Mouse (Mus musculus): ENCODE results near the gene Fam229a.
"Not testable (repeated sequence)": the region's sequence is repeated elsewhere in the genome, so short reads cannot be mapped to it uniquely, and the experiment has no call there.

Gene Fam229a

GRCm38 (mm10) chr4:129490972-129491880, at the start of gene Fam229a, which contains the start of gene Tssk3:
Gene Fam229a, plus strand, starts transcription at chr4:129491190.
Gene Tssk3, minus strand, starts transcription at chr4:129491022.
- CTCF ChIA-PET, result interaction anchor here (0.5 kb wide), 1 partner anchor 186 kb away, joined by 10 read pairs; no protein-coding TSS in a partner anchor

GRCm38 (mm10) chr4:129447360-129447759, 43.6 kb upstream of the Fam229a start:
- CTCF ChIA-PET, result no interaction called here

- CTCF ChIA-PET, result no interaction called here
These were observed 43.0 kb upstream of the Fam229a start for GRCm38 (mm10) chr4:129447778-129448563.

- CTCF ChIA-PET, result no interaction called here
These were observed 42.3 kb upstream of the Fam229a start for GRCm38 (mm10) chr4:129448713-129449112.

- CTCF ChIA-PET, result no interaction called here
These were observed 40.1 kb upstream of the Fam229a start for GRCm38 (mm10) chr4:129450851-129451250.

GRCm38 (mm10) chr4:129451471-129452169, 39.4 kb upstream of the Fam229a start:
- CTCF ChIA-PET, result interaction anchor here (0.7 kb wide), 1 partner anchor 101 kb away, joined by 4 read pairs; no protein-coding TSS in a partner anchor

- CTCF ChIA-PET, result interaction anchor here (0.9 to 1.1 kb wide), 2 partner anchors 32 to 106 kb away, joined by 3 read pairs; no protein-coding TSS in a partner anchor
These were observed 35.7 kb upstream of the Fam229a start for GRCm38 (mm10) chr4:129455265-129455664.

GRCm38 (mm10) chr4:129456126-129456525, 34.9 kb upstream of the Fam229a start:
- CTCF ChIA-PET, result no interaction called here

GRCm38 (mm10) chr4:129457311-129457710, 33.7 kb upstream of the Fam229a start:
- CTCF ChIA-PET, result not testable (repeated sequence)

GRCm38 (mm10) chr4:129459726-129460125, 31.3 kb upstream of the Fam229a start:
- CTCF ChIA-PET, result no interaction called here

GRCm38 (mm10) chr4:129460827-129461182, 30.2 kb upstream of the Fam229a start:
- CTCF ChIA-PET, result interaction anchor here (0.5 to 1.9 kb wide), 3 partner anchors 8 to 165 kb away, joined by 3 to 16 read pairs (median 5); no protein-coding TSS in a partner anchor

GRCm38 (mm10) chr4:129461183-129461960, 29.6 kb upstream of the Fam229a start, which contains the start of gene Bsdc1:
Gene Bsdc1, plus strand, starts transcription at chr4:129461581.
- CTCF ChIA-PET, result interaction anchor here (0.5 to 1.9 kb wide), 5 partner anchors 9 to 164 kb away, joined by 3 to 16 read pairs (median 3); no protein-coding TSS in a partner anchor

- CTCF ChIA-PET, result interaction anchor here (1.0 to 1.9 kb wide), 3 partner anchors 33 to 163 kb away, joined by 3 to 5 read pairs (median 3); no protein-coding TSS in a partner anchor
These were observed 28.9 kb upstream of the Fam229a start for GRCm38 (mm10) chr4:129462118-129462517.

GRCm38 (mm10) chr4:129463097-129464059, 27.6 kb upstream of the Fam229a start:
- CTCF ChIA-PET, result no interaction called here

- CTCF ChIA-PET, result no interaction called here
These were observed 26.6 kb upstream of the Fam229a start for GRCm38 (mm10) chr4:129464286-129464815.

GRCm38 (mm10) chr4:129476047-129476446, 14.9 kb upstream of the Fam229a start:
- CTCF ChIA-PET, result no interaction called here

GRCm38 (mm10) chr4:129479863-129480262, 11.1 kb upstream of the Fam229a start:
- CTCF ChIA-PET, result no interaction called here

- CTCF ChIA-PET, result no interaction called here
These were observed 9.9 kb upstream of the Fam229a start for GRCm38 (mm10) chr4:129481090-129481489.

- CTCF ChIA-PET, result interaction anchor here (1.1 kb wide), 1 partner anchor 33 kb away, joined by 3 read pairs; the partner anchor contains the start of gene Bsdc1
These were observed 3.7 kb downstream of the Fam229a start for GRCm38 (mm10) chr4:129494681-129495080.
